Mouse (Mus musculus): Measurements from ENCODE around the gene 1700001J03Rik.
"Not testable (repeated sequence)": the region's sequence is repeated elsewhere in the genome, so short reads cannot be mapped to it uniquely, and the experiment has no call there.

Gene 1700001J03Rik

GRCm38 (mm10) chr5:146185204-146185603, at the start of gene 1700001J03Rik:
Gene 1700001J03Rik, minus strand, starts transcription at chr5:146185304.
- not testable (repeated sequence) for DNase-seq

GRCm38 (mm10) chr5:146234336-146234735, 49.2 kb upstream of the 1700001J03Rik start:
- DNase-seq = no peak

- no peak for DNase-seq
These were observed 47.7 kb upstream of the 1700001J03Rik start for GRCm38 (mm10) chr5:146232816-146233215.

GRCm38 (mm10) chr5:146232056-146232675, 47.1 kb upstream of the 1700001J03Rik start:
- DNase-seq = no peak

GRCm38 (mm10) chr5:146231655-146231996, 46.5 kb upstream of the 1700001J03Rik start:
- no peak for DNase-seq

- peak; percentile 97 for DNase-seq
These were observed 46.0 kb upstream of the 1700001J03Rik start, which contains the start of gene Cdk8 for GRCm38 (mm10) chr5:146230864-146231654. Gene Cdk8, plus strand, starts transcription at chr5:146231230.

- no peak for DNase-seq
These were observed 45.0 kb upstream of the 1700001J03Rik start for GRCm38 (mm10) chr5:146229869-146230650.

GRCm38 (mm10) chr5:146227496-146227895, 42.4 kb upstream of the 1700001J03Rik start:
- no peak for DNase-seq

GRCm38 (mm10) chr5:146223786-146224185, 38.7 kb upstream of the 1700001J03Rik start:
- no peak for DNase-seq

- DNase-seq = no peak
These were observed 36.6 kb upstream of the 1700001J03Rik start for GRCm38 (mm10) chr5:146221722-146222121.

- DNase-seq = peak; percentile 99
These were observed 36.0 kb upstream of the 1700001J03Rik start, which contains the start of gene Rnf6 for GRCm38 (mm10) chr5:146220879-146221714. Gene Rnf6, minus strand, starts transcription at chr5:146221555.

GRCm38 (mm10) chr5:146220501-146220878, 35.4 kb upstream of the 1700001J03Rik start:
- no peak for DNase-seq

GRCm38 (mm10) chr5:146205537-146205936, 20.4 kb upstream of the 1700001J03Rik start:
- DNase-seq = no peak

GRCm38 (mm10) chr5:146203921-146204320, 18.8 kb upstream of the 1700001J03Rik start:
- no peak for DNase-seq

- DNase-seq = no peak
These were observed 15.5 kb upstream of the 1700001J03Rik start for GRCm38 (mm10) chr5:146200580-146200979.

GRCm38 (mm10) chr5:146199540-146199939, 14.4 kb upstream of the 1700001J03Rik start:
- DNase-seq = no peak

GRCm38 (mm10) chr5:146199073-146199472, 14.0 kb upstream of the 1700001J03Rik start:
- DNase-seq = no peak

- no peak for DNase-seq
These were observed 8.3 kb upstream of the 1700001J03Rik start for GRCm38 (mm10) chr5:146193360-146193759.

- no peak for DNase-seq
These were observed 5.6 kb upstream of the 1700001J03Rik start for GRCm38 (mm10) chr5:146190501-146191269.

GRCm38 (mm10) chr5:146190093-146190492, 5.0 kb upstream of the 1700001J03Rik start:
- DNase-seq = no peak

GRCm38 (mm10) chr5:146188712-146189111, 3.6 kb upstream of the 1700001J03Rik start:
- no peak for DNase-seq

GRCm38 (mm10) chr5:146188144-146188543, 3.0 kb upstream of the 1700001J03Rik start:
- DNase-seq = peak; percentile 12

Measured in retina, postnatal 1 day (tissue).